Mouse (Mus musculus) testis, adult 2 months (tissue): ENCODE results near the gene Bcas1. TPM values are rescaled to one million over a fixed set of nuclear protein-coding genes. Genes with fewer than 3 reads are reported as not detected.
A peak's percentile ranks its signal among the peaks of the same experiment; 100 is the strongest.

Experiments
- H3K27ac ChIP-seq: fragments of 200-500 bp; 2 replicates; pipeline ENCODE4 v1.5.1; 2012; ENCODE audit warnings: low read depth, low read length; ENCODE audit not compliant: control insufficient read depth, insufficient read depth
- H3K27me3 ChIP-seq: fragments of 200-500 bp; 2 replicates; pipeline ENCODE4 v1.6.1; 2012; ENCODE audit warnings: mild to moderate bottlenecking, low read length, moderate library complexity; ENCODE audit not compliant: control insufficient read depth, insufficient read depth
- H3K36me3 ChIP-seq: fragments of 200-500 bp; 2 replicates; pipeline ENCODE4 v1.6.1; 2012; ENCODE audit warnings: mild to moderate bottlenecking, low read length; ENCODE audit not compliant: control insufficient read depth, insufficient read depth
- H3K4me1 ChIP-seq: fragments of 200-500 bp; 2 replicates; pipeline ENCODE4 v1.6.1; 2012; ENCODE audit warnings: low read length; ENCODE audit not compliant: control insufficient read depth, insufficient read depth
- H3K4me3 ChIP-seq: fragments of 200-500 bp; 2 replicates; pipeline ENCODE4 v1.5.1; 2012; ENCODE audit warnings: low read depth, mild to moderate bottlenecking, low read length, moderate library complexity, mixed read lengths; ENCODE audit not compliant: control insufficient read depth
- CTCF ChIP-seq: fragments of 200-500 bp; IDR thresholded peaks from 2 replicates; pipeline ENCODE4 v1.5.1; 2012; ENCODE audit warnings: low read depth, mild to moderate bottlenecking, inconsistent platforms, low read length, moderate library complexity; ENCODE audit not compliant: control insufficient read depth, insufficient read depth, insufficient replicate concordance
- POLR2A ChIP-seq: fragments of 200-500 bp; IDR thresholded peaks from 2 replicates; pipeline ENCODE4 v1.6.1; 2012; ENCODE audit warnings: low read depth, mild to moderate bottlenecking, inconsistent platforms, low read length, moderate library complexity; ENCODE audit not compliant: control insufficient read depth
- polyA plus RNA-seq: library from polyadenylated mRNA; depleted of rRNA; stranded (reverse); fragments of >200 nt; gene quantifications from 2 replicates; pipeline ENCODE4 v1.2.3, GENCODE M21; 2012; rRNA removed

Bcas1 gene
- 19.4 and 21.8 TPM in 2 replicates for polyA plus RNA-seq

GRCm38 (mm10) chr2:170427704-170428103, at the start of gene Bcas1:
Bcas1 (minus strand) TSS chr2:170427845.
- no peak within 1 kb of the TSS for H3K27ac ChIP-seq
- H3K4me1 ChIP-seq = no peaks in the 10 kb centered on the region
- no peak within 1 kb of the TSS for H3K4me3 ChIP-seq
- TF ChIP-seq CTCF = no peak
- no peak for TF ChIP-seq POLR2A
- H3K27me3 ChIP-seq = no peaks in the 10 kb centered on the region
- no peaks in the 10 kb centered on the region for H3K36me3 ChIP-seq

GRCm38 (mm10) chr2:170476643-170477042, 49.0 kb upstream of the Bcas1 start:
- Histone ChIP-seq H3K4me1 (peaks cover 4% of the 10 kb centered on the region; the same call in 1 of the 2 replicates), H3K27me3 (no peaks in the 10 kb centered on the region), H3K27ac (no peak overlapping the region), H3K4me3 (no peak overlapping the region), H3K36me3 (no peaks in the 10 kb centered on the region)
- TF ChIP-seq POLR2A = no peak

DNA sequence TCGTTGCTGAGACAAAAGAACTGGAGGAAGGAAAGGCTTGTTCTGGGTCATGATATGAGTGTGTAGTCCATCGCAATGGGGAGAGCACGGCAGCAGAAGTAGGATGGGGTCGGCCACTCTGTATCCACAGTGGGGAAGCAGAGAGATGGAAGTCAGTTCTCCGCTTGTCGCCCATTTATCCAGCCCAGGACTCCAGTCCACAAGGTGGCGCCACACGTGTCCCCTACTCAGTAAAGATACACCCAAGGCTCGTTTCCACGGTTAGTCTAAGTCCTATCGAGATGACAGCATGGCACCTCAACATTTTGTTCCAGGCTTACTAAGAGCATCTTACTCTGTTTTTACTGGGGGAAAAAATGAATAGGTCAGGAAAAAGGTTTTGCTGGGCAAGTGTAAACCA, 48.6 kb upstream of the Bcas1 start:
- H3K36me3 ChIP-seq = no peaks in the 10 kb centered on the region
- TF ChIP-seq POLR2A (no peak), CTCF (peak; percentile 68; the same call in 1 of the 2 replicates)
- H3K27ac ChIP-seq = no peak overlapping the region
- no peak overlapping the region for H3K4me3 ChIP-seq
- peaks cover 4% of the 10 kb centered on the region; the same call in 1 of the 2 replicates for H3K4me1 ChIP-seq
- H3K27me3 ChIP-seq = no peaks in the 10 kb centered on the region

DNA sequence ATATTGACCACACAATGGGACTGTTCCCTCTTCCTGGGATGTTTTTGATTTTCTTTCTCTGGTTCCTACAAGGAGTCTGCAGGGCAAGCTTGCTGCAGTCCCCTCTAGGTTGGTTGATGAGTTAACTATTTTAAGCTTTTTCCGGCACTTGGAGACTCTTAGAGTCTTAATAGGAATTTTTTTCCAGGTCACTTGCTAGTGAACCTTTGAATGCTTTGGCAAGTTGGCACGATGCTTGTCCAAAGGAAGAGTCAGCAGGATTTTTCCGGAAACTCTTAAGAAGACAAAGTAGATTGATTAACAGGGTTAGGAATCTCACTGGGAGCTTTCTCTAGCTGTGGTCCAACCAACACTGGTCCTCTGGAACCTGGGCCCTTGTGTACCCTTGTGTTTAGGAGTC, 47.5 kb upstream of the Bcas1 start:
- Histone ChIP-seq H3K36me3 (no peaks in the 10 kb centered on the region), H3K4me3 (no peak overlapping the region)
- TF ChIP-seq CTCF (no peak), POLR2A (no peak)

GRCm38 (mm10) chr2:170474125-170474524, 46.5 kb upstream of the Bcas1 start:
- Histone ChIP-seq H3K4me3 (no peak overlapping the region), H3K4me1 (peaks cover 3% of the 10 kb centered on the region), H3K27ac (no peak overlapping the region), H3K27me3 (no peaks in the 10 kb centered on the region), H3K36me3 (no peaks in the 10 kb centered on the region)
- TF ChIP-seq CTCF (no peak), POLR2A (no peak)

More for the DNA sequence above, 47.5 kb upstream of the Bcas1 start:
- no peaks in the 10 kb centered on the region for H3K27me3 ChIP-seq
- peaks cover 4% of the 10 kb centered on the region; the same call in 1 of the 2 replicates for H3K4me1 ChIP-seq
- H3K27ac ChIP-seq = no peak overlapping the region

GRCm38 (mm10) chr2:170470591-170470990, 42.9 kb upstream of the Bcas1 start:
- no peak overlapping the region for H3K27ac ChIP-seq
- no peaks in the 10 kb centered on the region for H3K36me3 ChIP-seq
- peaks cover 3% of the 10 kb centered on the region; the same call in 1 of the 2 replicates for H3K4me1 ChIP-seq
- TF ChIP-seq CTCF = no peak
- TF ChIP-seq POLR2A = peak; percentile 26; the same call in 1 of the 2 replicates
- H3K4me3 ChIP-seq = peak overlapping the region; percentile 77
- H3K27me3 ChIP-seq = no peaks in the 10 kb centered on the region

DNA sequence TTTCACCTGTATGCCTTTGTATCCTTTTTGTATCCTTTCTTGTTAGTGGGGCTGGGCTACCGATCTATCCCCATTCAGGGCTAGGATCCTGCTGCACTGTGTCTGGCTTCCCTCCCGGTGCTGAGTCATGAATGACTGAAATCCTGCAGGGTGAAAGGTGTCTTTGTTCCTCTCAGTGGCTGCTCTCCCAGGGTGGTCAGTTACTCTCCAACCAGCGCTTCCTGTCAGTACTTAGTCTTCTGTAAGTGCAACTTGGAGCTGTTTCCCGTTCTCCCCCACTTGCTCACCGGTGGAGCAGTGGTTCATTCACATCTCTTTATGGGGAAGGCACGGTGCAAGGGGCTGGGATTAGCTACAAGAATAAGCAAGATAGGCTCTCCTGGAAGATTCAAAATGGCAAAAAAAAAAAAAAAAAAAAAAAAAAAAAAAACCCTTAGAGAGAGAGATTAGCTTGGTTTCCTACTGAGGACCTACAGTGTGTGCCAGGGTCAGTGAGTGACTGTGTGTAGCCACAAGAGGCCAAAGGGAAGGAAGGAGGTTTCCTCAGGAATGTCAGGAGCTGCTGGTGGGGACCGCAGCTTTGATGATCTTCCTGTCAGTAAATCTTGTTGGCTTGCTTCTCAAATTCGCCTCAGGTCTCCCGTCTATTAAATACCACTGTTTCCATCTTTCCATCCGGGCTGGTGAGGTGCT, 42.1 kb upstream of the Bcas1 start:
- Histone ChIP-seq H3K27ac (no peak overlapping the region), H3K36me3 (no peaks in the 10 kb centered on the region), H3K27me3 (no peaks in the 10 kb centered on the region), H3K4me1 (peaks cover 3% of the 10 kb centered on the region; the same call in 1 of the 2 replicates), H3K4me3 (peak overlapping the region; percentile 77)
- TF ChIP-seq CTCF = no peak
- TF ChIP-seq POLR2A = no peak
